Mouse (Mus musculus): ENCODE data around the gene Actr10. TPM values are rescaled to one million over a fixed set of nuclear protein-coding genes. Genes with fewer than 3 reads are reported as not detected.

Actr10 gene
- total RNA-seq, 2 experiments from 2014 or later: 166 to 172 TPM

GRCm38 (mm10) chr12:71006901-71007300 is 69.2 kb downstream of the Actr10 start:
- intact Hi-C loops (cut with DNase I): no loop called here
- DNase-seq: no peak

- intact Hi-C loops (cut with DNase I): no loop called here
- DNase-seq: peak; percentile 59 to 66
Observed at GRCm38 (mm10) chr12:71009769-71010168, 72.1 kb downstream of the Actr10 start.

Other genes starting within 250 kb of the Actr10 start
- 10 to 100 TPM; 44.5 to 51.4 TPM for gene Frmd6, start 112.3 kb upstream of the Actr10 start, total RNA-seq (2021)
- gene Psma3, start 36.8 kb downstream of the Actr10 start, total RNA-seq (2021): 100 to 1,000 TPM; 238 to 252 TPM
- gene Arid4a, start 78.1 kb downstream of the Actr10 start, total RNA-seq (2021): 10 to 100 TPM; 14.0 to 15.5 TPM
- gene Tomm20l, start 173.6 kb downstream of the Actr10 start, total RNA-seq (2021): 1 to 10 TPM in 1 of 2 experiments, under 1 TPM in 1; 0.50 to 1.8 TPM
- gene Timm9, start 198.8 kb downstream of the Actr10 start, total RNA-seq (2021): 10 to 100 TPM; 41.4 to 43.5 TPM
- gene 2700049A03Rik, start 199.0 kb downstream of the Actr10 start, total RNA-seq (2021): 1 to 10 TPM; 4.0 to 4.8 TPM

Data from heart, postnatal 10 days (tissue).